Mouse (Mus musculus) adrenal gland, postnatal 25 days (tissue): ENCODE data around the gene Ugt8a. TPM values are rescaled to one million over a fixed set of nuclear protein-coding genes. Genes with fewer than 3 reads are reported as not detected.

Source experiments
- DNase-seq: peaks from one replicate; pipeline ENCODE4 v3.0.0; 2021; ENCODE audit warnings: mixed read lengths
- total RNA-seq: library from RNA; stranded (reverse); gene quantifications from 2 replicates; pipeline ENCODE4 v1.2.3, GENCODE M21; 2021

The Ugt8a gene
- total RNA-seq, 1 experiment from 2014 or later: not detected

- no peak for DNase-seq
These were observed 68.5 kb downstream of the Ugt8a start for GRCm38 (mm10) chr3:125869873-125870272.

GRCm38 (mm10) chr3:125861601-125862000 is 76.8 kb downstream of the Ugt8a start:
- no peak for DNase-seq

GRCm38 (mm10) chr3:125849163-125849872 is 89.1 kb downstream of the Ugt8a start:
- no peak for DNase-seq

GRCm38 (mm10) chr3:125828051-125828450 is 110.4 kb downstream of the Ugt8a start:
- no peak for DNase-seq

- peak; percentile 37 for DNase-seq
These were observed 111.2 kb downstream of the Ugt8a start for GRCm38 (mm10) chr3:125827256-125827655.

- DNase-seq: peak; percentile 4
These were observed 118.7 kb downstream of the Ugt8a start for GRCm38 (mm10) chr3:125819741-125820140.
